Mouse (Mus musculus): ENCODE results near the gene Tnpo2. TPM values are rescaled to one million over a fixed set of nuclear protein-coding genes. Genes with fewer than 3 reads are reported as not detected.

Gene Tnpo2
- total RNA-seq, 2 experiments from 2014 or later = 56.6 to 59.7 TPM

Small RNAs within 50 kb of the gene (microRNA-seq; reads per million reads assigned to microRNA genes)
- not detected for gene Mir7070

Other genes with a start within 250 kb of the Tnpo2 start
- gene Nfix, start 236.6 kb upstream of the Tnpo2 start, total RNA-seq (2021) = 100 to 1,000 TPM; 145 to 200 TPM
- 1 to 10 TPM; 5.0 to 6.9 TPM for gene Dand5, start 214.1 kb upstream of the Tnpo2 start, total RNA-seq (2021)
- 10 to 100 TPM; 39.2 to 40.0 TPM for gene Gadd45gip1, start 205.4 kb upstream of the Tnpo2 start, total RNA-seq (2021)
- gene Rad23a, start 196.2 kb upstream of the Tnpo2 start, total RNA-seq (2021) = 100 to 1,000 TPM in 1 of 2 experiments, 10 to 100 TPM in 1; 89.4 to 108 TPM
- gene Calr, start 190.0 kb upstream of the Tnpo2 start, total RNA-seq (2021) = 100 to 1,000 TPM; 404 to 492 TPM
- gene Farsa, start 179.9 kb upstream of the Tnpo2 start, total RNA-seq (2021) = 10 to 100 TPM; 52.0 to 52.4 TPM
- gene Syce2, start 164.8 kb upstream of the Tnpo2 start, total RNA-seq (2021) = 10 to 100 TPM; 16.1 to 21.1 TPM
- 10 to 100 TPM; 77.9 to 96.9 TPM for gene Gcdh, start 143.0 kb upstream of the Tnpo2 start, total RNA-seq (2021)
- gene Klf1, start 135.0 kb upstream of the Tnpo2 start, total RNA-seq (2021) = 1 to 10 TPM; 2.6 to 4.3 TPM
- gene Dnase2a, start 128.4 kb upstream of the Tnpo2 start, total RNA-seq (2021) = 10 to 100 TPM; 11.8 to 12.8 TPM
- 1 to 10 TPM; 2.3 to 4.2 TPM for gene Mast1, start 99.6 kb upstream of the Tnpo2 start, total RNA-seq (2021)
- gene Rtbdn, start 89.9 kb upstream of the Tnpo2 start, total RNA-seq (2021) = under 1 TPM in 1 of 2 experiments, not detected in 1; 0.21 TPM
- 1 to 10 TPM in 1 of 2 experiments, not detected in 1; 1.1 TPM for gene Gm49661, start 67.5 kb upstream of the Tnpo2 start, total RNA-seq (2021)
- 100 to 1,000 TPM; 477 to 503 TPM for gene Prdx2, start 67.3 kb upstream of the Tnpo2 start, total RNA-seq (2021)
- gene Rnaseh2a, start 67.1 kb upstream of the Tnpo2 start, total RNA-seq (2021) = 10 to 100 TPM; 88.6 to 91.7 TPM
- gene Junb, start 58.2 kb upstream of the Tnpo2 start, total RNA-seq (2021) = 100 to 1,000 TPM in 1 of 2 experiments, 10 to 100 TPM in 1; 28.7 to 134 TPM
- 1 to 10 TPM; 6.5 to 6.6 TPM for gene Hook2, start 46.3 kb upstream of the Tnpo2 start, total RNA-seq (2021)
- gene Best2, start 22.4 kb upstream of the Tnpo2 start, total RNA-seq (2021) = not detected
- gene Asna1, start 11.6 kb upstream of the Tnpo2 start, total RNA-seq (2021) = 10 to 100 TPM; 86.5 to 92.4 TPM
- 100 to 1,000 TPM; 143 to 155 TPM for gene Trir, start 10.1 kb upstream of the Tnpo2 start, total RNA-seq (2021)
- 10 to 100 TPM; 22.4 to 24.9 TPM for gene Fbxw9, start 23.1 kb downstream of the Tnpo2 start, total RNA-seq (2021)
- gene Gm5741, start 31.1 kb downstream of the Tnpo2 start, total RNA-seq (2021) = 1 to 10 TPM in 1 of 2 experiments, not detected in 1; 1.2 TPM
- gene Dhps, start 34.8 kb downstream of the Tnpo2 start, total RNA-seq (2021) = 10 to 100 TPM; 35.7 to 36.5 TPM
- gene Wdr83os, start 43.8 kb downstream of the Tnpo2 start, total RNA-seq (2021) = 10 to 100 TPM; 58.2 to 70.5 TPM
- gene Wdr83, start 44.4 kb downstream of the Tnpo2 start, total RNA-seq (2021) = 10 to 100 TPM; 25.7 to 29.8 TPM
- 10 to 100 TPM; 52.7 to 56.6 TPM for gene Man2b1, start 46.4 kb downstream of the Tnpo2 start, total RNA-seq (2021)
- 1 to 10 TPM; 3.7 to 3.9 TPM for gene Zfp791, start 86.2 kb downstream of the Tnpo2 start, total RNA-seq (2021)
- not detected for gene Cks1brt, start 115.0 kb downstream of the Tnpo2 start, total RNA-seq (2021)
- gene Olfr371, start 189.1 kb downstream of the Tnpo2 start, total RNA-seq (2021) = not detected

All from adrenal gland, postnatal 10 days (tissue).